Mouse (Mus musculus) lung, adult 2 months (tissue): ENCODE data around the gene Trim71. TPM values are rescaled to one million over a fixed set of nuclear protein-coding genes. Genes with fewer than 3 reads are reported as not detected.
A peak's percentile ranks its signal among the peaks of the same experiment; 100 is the strongest.

ENCODE experiments used
- DNase-seq: peaks from one replicate; pipeline ENCODE4 v3.0.0; 2022
- H3K4me1 ChIP-seq: fragments of 200-500 bp; 2 replicates; pipeline ENCODE4 v1.6.1; 2011; ENCODE audit warnings: low read length; ENCODE audit not compliant: control insufficient read depth, insufficient read depth
- H3K4me3 ChIP-seq: fragments of 200-500 bp; replicated peaks from 2 replicates; pipeline ENCODE3; 2011; ENCODE audit warnings: low read depth, mild to moderate bottlenecking, control low read depth, low read length; ENCODE audit errors: extremely low read depth
- CTCF ChIP-seq: fragments of 200-500 bp; IDR thresholded peaks from 2 replicates; pipeline ENCODE4 v1.5.1; 2011; ENCODE audit warnings: mild to moderate bottlenecking, low read length, control low read depth; ENCODE audit not compliant: insufficient read depth
- POLR2A ChIP-seq: fragments of 200-500 bp; IDR thresholded peaks from 2 replicates; pipeline ENCODE4 v1.6.1; 2011; ENCODE audit warnings: low read depth, mild to moderate bottlenecking, control low read depth, low read length, borderline replicate concordance; ENCODE audit errors: extremely low read depth
- WGBS: fragments of 180-500 bp; shearing (Covaris S2); methylation state at CpG from one replicate; pipeline ENCODE4 v1.1.7; 2018; 5-methylcytosine and 5-hydroxymethylcytosine counted together
- polyA plus RNA-seq: library from polyadenylated mRNA; depleted of rRNA; stranded (reverse); fragments of >200 nt; gene quantifications from 2 replicates; pipeline ENCODE4 v1.2.3, GENCODE M21; 2012

Gene Trim71
- polyA plus RNA-seq, 1 experiment = 0.08 TPM

DNA sequence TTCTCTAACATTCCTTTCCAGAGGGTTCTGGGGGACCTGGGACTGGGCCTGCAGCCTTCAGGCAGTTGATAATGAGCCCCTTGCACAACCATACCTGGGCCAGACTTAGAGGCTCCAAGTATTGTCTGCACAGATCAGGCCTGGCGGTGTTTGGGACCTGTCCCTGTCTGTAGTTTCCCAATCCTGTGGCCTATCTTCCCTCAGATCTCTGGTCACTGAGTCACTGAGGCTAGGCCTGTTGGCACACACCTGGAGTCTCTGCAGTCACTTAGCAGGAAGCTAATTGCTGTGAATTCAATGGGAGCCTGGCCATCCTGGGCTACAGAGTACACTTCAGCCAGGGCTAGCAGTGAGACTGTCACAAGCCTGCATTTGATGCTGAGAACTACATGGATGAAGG lies 11.8 kb upstream of the Trim71 start:
- 86% methylated on average over 1 of the region's 1 CpGs for WGBS
- H3K4me1 ChIP-seq = no peaks in the 10 kb centered on the region
- no peak for DNase-seq
- no peak for TF ChIP-seq CTCF
- TF ChIP-seq POLR2A = no peak
- H3K4me3 ChIP-seq = no peak overlapping the region

GRCm38 (mm10) chr9:114573528-114573927 lies 9.4 kb upstream of the Trim71 start:
- Histone ChIP-seq H3K4me1 (no peaks in the 10 kb centered on the region), H3K4me3 (no peak overlapping the region)
- DNase-seq = no peak
- 27% methylated on average over 5 of the region's 5 CpGs for WGBS
- no peak for TF ChIP-seq CTCF
- no peak for TF ChIP-seq POLR2A

GRCm38 (mm10) chr9:114568682-114569474 lies 4.7 kb upstream of the Trim71 start:
- H3K4me1 ChIP-seq = no peaks in the 10 kb centered on the region
- WGBS = 79% methylated on average over 5 of the region's 5 CpGs
- no peak overlapping the region for H3K4me3 ChIP-seq
- DNase-seq = no peak
- TF ChIP-seq CTCF = no peak
- no peak for TF ChIP-seq POLR2A

- WGBS = 5% methylated on average over 10 of the region's 10 CpGs
- no peak for DNase-seq
- Histone ChIP-seq H3K4me1 (no peaks in the 10 kb centered on the region), H3K4me3 (no peak overlapping the region)
- TF ChIP-seq CTCF = no peak
- TF ChIP-seq POLR2A = no peak
These were observed 498 bp upstream of the Trim71 start for GRCm38 (mm10) chr9:114564667-114565066.

GRCm38 (mm10) chr9:114562919-114563751 lies 1.0 kb downstream of the Trim71 start:
- peak overlapping the region; percentile 13 for H3K4me3 ChIP-seq
- H3K4me1 ChIP-seq = no peaks in the 10 kb centered on the region
- DNase-seq = no peak
- TF ChIP-seq POLR2A = no peak
- TF ChIP-seq CTCF = no peak
- 1% methylated on average over 122 of the region's 122 CpGs for WGBS

DNA sequence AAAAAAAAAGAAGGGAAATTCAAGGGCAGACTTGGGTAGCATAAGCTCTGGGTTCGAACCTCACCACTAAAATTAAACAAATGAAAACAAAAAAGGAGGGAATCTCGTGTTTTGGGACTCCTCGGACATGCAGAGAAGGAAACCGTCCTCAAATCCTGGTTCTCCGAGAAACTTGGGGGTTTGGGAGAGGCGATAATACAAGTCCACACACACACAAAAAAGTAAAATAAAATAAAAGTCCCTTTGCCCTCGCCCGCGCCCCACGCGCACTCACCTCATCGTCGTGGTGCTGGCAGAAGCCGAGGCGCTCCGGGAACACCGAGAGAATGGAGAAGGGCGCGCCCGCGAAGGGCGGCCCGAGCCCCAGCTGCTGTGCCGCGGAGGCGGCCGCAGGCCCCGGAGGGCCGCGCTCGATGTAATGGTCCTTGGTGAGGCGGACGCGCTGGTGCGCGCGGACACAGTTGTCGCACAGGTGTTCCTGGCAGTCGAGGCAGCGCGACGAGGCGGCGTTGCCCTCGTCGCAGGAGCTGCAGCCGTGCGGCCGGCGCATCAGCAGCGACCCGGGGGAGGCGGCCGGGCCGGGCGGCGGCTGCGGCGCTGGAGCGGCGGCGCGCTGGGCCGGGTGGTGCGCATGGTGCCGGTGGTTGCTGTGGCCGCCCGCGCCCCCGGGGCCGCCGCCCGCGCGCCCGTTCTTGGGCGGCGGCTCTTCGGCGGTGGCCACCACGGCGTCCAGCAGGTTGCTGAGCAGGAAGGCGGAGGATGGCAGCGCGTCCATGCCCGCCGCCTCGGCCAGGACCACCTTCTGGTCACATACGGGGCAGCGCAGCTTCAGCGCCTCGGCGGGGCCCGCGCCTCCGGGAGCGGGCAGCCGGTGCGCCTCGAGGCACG lies 1.9 kb downstream of the Trim71 start:
- Histone ChIP-seq H3K4me3 (no peak overlapping the region), H3K4me1 (no peaks in the 10 kb centered on the region)
- no peak for DNase-seq
- TF ChIP-seq POLR2A (no peak), CTCF (no peak)
- WGBS = 2% methylated on average over 98 of the region's 101 CpGs

- 11% methylated on average over 12 of the region's 12 CpGs for WGBS
- H3K4me3 ChIP-seq = no peak overlapping the region
- DNase-seq = no peak
- H3K4me1 ChIP-seq = no peaks in the 10 kb centered on the region
- TF ChIP-seq CTCF = no peak
- no peak for TF ChIP-seq POLR2A
These were observed 2.5 kb downstream of the Trim71 start for GRCm38 (mm10) chr9:114561671-114561971.

GRCm38 (mm10) chr9:114560771-114561670 lies 3.1 kb downstream of the Trim71 start:
- no peak for TF ChIP-seq CTCF
- WGBS = 8% methylated on average over 36 of the region's 36 CpGs
- no peak overlapping the region for H3K4me3 ChIP-seq
- no peaks in the 10 kb centered on the region for H3K4me1 ChIP-seq
- DNase-seq = no peak
